Mouse (Mus musculus) kidney, postnatal 14 days (tissue): ENCODE measurements at regions not wholly inside any gene's neighbourhood (a gene's known extent, or its start where the extent isn't known, plus 50 kb on each side); places are given as distances from the start of the nearest gene placed in this dataset.

Experiments used
- DNase-seq: peaks from one replicate; pipeline ENCODE4 v3.0.0; 2022; ENCODE audit warnings: mixed read lengths

- no peak for DNase-seq
Measured at GRCm38 (mm10) chr15:63532337-63533055, 312.5 kb downstream of the Gsdmc2 start.

- DNase-seq = no peak
Measured at GRCm38 (mm10) chr15:63527318-63527717, 317.7 kb downstream of the Gsdmc2 start.

GRCm38 (mm10) chr15:63526820-63527219, 318.2 kb downstream of the Gsdmc2 start:
- DNase-seq = no peak

GRCm38 (mm10) chr15:63517301-63517700, 327.7 kb downstream of the Gsdmc2 start:
- no peak for DNase-seq

GRCm38 (mm10) chr15:63500453-63500852, 344.5 kb downstream of the Gsdmc2 start:
- no peak for DNase-seq

- no peak for DNase-seq
Measured at GRCm38 (mm10) chr15:63498483-63498882, 346.5 kb downstream of the Gsdmc2 start.

- DNase-seq = no peak
Measured at GRCm38 (mm10) chr15:63497207-63497606, 347.8 kb downstream of the Gsdmc2 start.

GRCm38 (mm10) chr15:63484910-63485309, 360.1 kb downstream of the Gsdmc2 start:
- no peak for DNase-seq

GRCm38 (mm10) chr15:63484217-63484887, 360.6 kb downstream of the Gsdmc2 start:
- peak; percentile 7 for DNase-seq

GRCm38 (mm10) chr15:63479270-63479805, 365.6 kb downstream of the Gsdmc2 start:
- no peak for DNase-seq

GRCm38 (mm10) chr15:63466916-63467315, 378.1 kb downstream of the Gsdmc2 start:
- DNase-seq = no peak

GRCm38 (mm10) chr15:63452529-63452928, 392.4 kb downstream of the Gsdmc2 start:
- no peak for DNase-seq

- no peak for DNase-seq
Measured at GRCm38 (mm10) chr15:63446288-63446687, 398.7 kb downstream of the Gsdmc2 start.

GRCm38 (mm10) chr15:63445016-63445415, 400.0 kb downstream of the Gsdmc2 start:
- no peak for DNase-seq

- no peak for DNase-seq
Measured at GRCm38 (mm10) chr15:63442146-63442780, 402.7 kb downstream of the Gsdmc2 start.

GRCm38 (mm10) chr15:63412649-63413048, 432.3 kb downstream of the Gsdmc2 start:
- DNase-seq = no peak

GRCm38 (mm10) chr15:63411771-63412118, 433.2 kb downstream of the Gsdmc2 start:
- no peak for DNase-seq

GRCm38 (mm10) chr15:63410994-63411770, 433.8 kb downstream of the Gsdmc2 start:
- no peak for DNase-seq

- DNase-seq = no peak
Measured at GRCm38 (mm10) chr15:63400445-63400844, 444.5 kb downstream of the Gsdmc2 start.

- no peak for DNase-seq
Measured at GRCm38 (mm10) chr15:63400011-63400410, 445.0 kb downstream of the Gsdmc2 start.

GRCm38 (mm10) chr15:63397485-63397884, 447.5 kb downstream of the Gsdmc2 start:
- DNase-seq = no peak

- no peak for DNase-seq
Measured at GRCm38 (mm10) chr15:63377258-63377657, 467.7 kb downstream of the Gsdmc2 start.
